Mouse (Mus musculus) neural tube, embryonic 11.5 days (tissue): ENCODE results near the gene Clock. TPM values are rescaled to one million over a fixed set of nuclear protein-coding genes. Genes with fewer than 3 reads are reported as not detected.

ENCODE experiments used
- ATAC-seq: fragments of 200-750 bp; cut with Nextera tagmentation; 2 replicates; pipeline ENCODE4 v1.8.0; 2017; ENCODE audit warnings: moderate number of reproducible peaks, mild to moderate bottlenecking, moderate TSS enrichment, moderate library complexity; ENCODE audit not compliant: insufficient read depth, low FRiP score, low TSS enrichment
- DNase-seq: peaks from one replicate; pipeline ENCODE4 v3.0.0-alpha.2; 2015; ENCODE audit warnings: low spot score
- H3K27ac ChIP-seq: fragments of 300-500 bp; sonication (generic); 2 replicates; pipeline ENCODE4 v1.5.1; 2014; ENCODE audit warnings: low read depth, mild to moderate bottlenecking, low read length
- H3K27me3 ChIP-seq: fragments of 300-500 bp; sonication (generic); 2 replicates; pipeline ENCODE4 v1.6.1; 2014; ENCODE audit warnings: mild to moderate bottlenecking, low read length, mixed read lengths; ENCODE audit not compliant: control insufficient read depth, insufficient read depth
- H3K36me3 ChIP-seq: fragments of 300-500 bp; sonication (generic); 2 replicates; pipeline ENCODE4 v1.6.1; 2014; ENCODE audit warnings: mild to moderate bottlenecking, low read length, moderate library complexity, mixed read lengths; ENCODE audit not compliant: control insufficient read depth, insufficient read depth
- H3K4me1 ChIP-seq: fragments of 300-500 bp; sonication (generic); 2 replicates; pipeline ENCODE4 v1.6.1; 2014; ENCODE audit warnings: low read length, mixed read lengths; ENCODE audit not compliant: control insufficient read depth, insufficient read depth
- H3K4me2 ChIP-seq: fragments of 300-500 bp; sonication (generic); 2 replicates; pipeline ENCODE4 v1.6.1; 2014; ENCODE audit warnings: low read depth, mild to moderate bottlenecking, moderate library complexity
- H3K4me3 ChIP-seq: fragments of 300-500 bp; sonication (generic); 2 replicates; pipeline ENCODE4 v1.5.1; 2014; ENCODE audit warnings: low read depth, low read length
- H3K9ac ChIP-seq: fragments of 300-500 bp; sonication (generic); 2 replicates; pipeline ENCODE4 v1.6.1; 2014; ENCODE audit warnings: mild to moderate bottlenecking, low read length
- H3K9me3 ChIP-seq: fragments of 300-500 bp; sonication (generic); 2 replicates; pipeline ENCODE4 v1.6.1; 2016; ENCODE audit warnings: low read length; ENCODE audit not compliant: control insufficient read depth
- WGBS: fragments of 180-500 bp; shearing (Covaris S2); extraction: QIAGEN DNeasy Blood & Tissue Kit; methylation state at CpG from one replicate; pipeline ENCODE4 v1.1.7; 2014; 5-methylcytosine and 5-hydroxymethylcytosine counted together
- polyA plus RNA-seq: library from polyadenylated mRNA; unstranded; fragments of >200 nt; fragmentation: Nextera tagmentation; extraction: Ambion mirVana; gene quantifications from 2 replicates; pipeline ENCODE4 v1.2.1, GENCODE M21; 2014

Clock gene
- polyA plus RNA-seq, 1 experiment from 2014 or later = 12.7 TPM

DNA sequence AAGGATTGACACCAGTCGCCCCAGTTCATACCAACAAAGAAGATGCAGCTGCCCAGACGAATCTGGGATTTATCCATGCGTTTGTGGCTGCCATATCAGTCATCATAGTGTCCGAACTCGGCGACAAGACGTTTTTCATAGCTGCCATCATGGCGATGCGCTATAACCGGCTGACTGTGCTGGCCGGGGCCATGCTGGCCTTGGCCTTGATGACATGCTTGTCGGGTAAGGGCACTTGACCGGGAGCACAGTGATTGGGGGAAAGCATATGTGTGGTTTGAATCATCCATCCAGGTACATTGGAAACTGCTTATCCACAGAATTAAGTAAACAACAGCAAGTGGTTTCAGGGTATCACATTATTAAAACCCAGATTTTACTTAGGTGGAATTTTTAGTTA is 105.2 kb downstream of the Clock start:
- WGBS = 94% methylated on average over 13 of the region's 13 CpGs
- no peaks in the 10 kb centered on the region for H3K27me3 ChIP-seq
- no peak overlapping the region for H3K4me3 ChIP-seq
- H3K9ac ChIP-seq = no peak overlapping the region
- peaks cover 6% of the 10 kb centered on the region for H3K36me3 ChIP-seq
- DNase-seq = no peak
- H3K4me1 ChIP-seq = no peaks in the 10 kb centered on the region
- no peak overlapping the region for H3K27ac ChIP-seq
- no peaks in the 10 kb centered on the region for H3K9me3 ChIP-seq
- H3K4me2 ChIP-seq = no peak overlapping the region
- no peak for ATAC-seq

DNA sequence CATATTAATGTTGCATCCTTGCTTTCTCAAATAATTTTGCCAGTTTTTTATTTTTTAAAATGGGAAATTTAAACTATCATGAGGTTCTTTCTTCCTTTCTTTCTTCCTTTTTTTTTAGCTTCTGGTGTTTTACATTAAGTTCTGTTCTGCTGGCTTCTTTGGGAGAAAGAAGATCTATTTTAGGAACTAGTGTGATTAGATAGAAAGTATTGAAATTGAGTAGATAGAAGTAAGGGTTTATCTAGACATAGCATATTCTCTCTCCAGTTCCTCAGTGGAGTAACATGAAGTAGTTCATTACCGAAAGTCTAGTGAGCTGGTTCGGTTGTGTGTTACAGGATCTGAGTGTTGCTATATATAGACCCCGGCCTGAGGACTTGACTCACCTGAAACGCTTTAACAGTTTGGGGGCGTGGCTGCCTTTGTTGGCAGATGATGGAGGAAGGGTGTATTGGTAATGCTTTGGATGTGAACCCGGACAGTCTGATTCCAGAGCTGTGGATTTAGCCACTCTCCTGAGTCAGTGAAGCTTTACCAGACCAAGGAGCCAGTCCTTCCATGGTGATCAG is 110.1 kb downstream of the Clock start:
- Histone ChIP-seq H3K4me1 (no peaks in the 10 kb centered on the region), H3K4me3 (no peak overlapping the region), H3K4me2 (no peak overlapping the region), H3K9ac (no peak overlapping the region), H3K9me3 (no peaks in the 10 kb centered on the region), H3K36me3 (peaks cover 4% of the 10 kb centered on the region), H3K27me3 (no peaks in the 10 kb centered on the region), H3K27ac (no peak overlapping the region)
- DNase-seq (no peak), ATAC-seq (no peak)
- 92% methylated on average over 6 of the region's 6 CpGs for WGBS

DNA sequence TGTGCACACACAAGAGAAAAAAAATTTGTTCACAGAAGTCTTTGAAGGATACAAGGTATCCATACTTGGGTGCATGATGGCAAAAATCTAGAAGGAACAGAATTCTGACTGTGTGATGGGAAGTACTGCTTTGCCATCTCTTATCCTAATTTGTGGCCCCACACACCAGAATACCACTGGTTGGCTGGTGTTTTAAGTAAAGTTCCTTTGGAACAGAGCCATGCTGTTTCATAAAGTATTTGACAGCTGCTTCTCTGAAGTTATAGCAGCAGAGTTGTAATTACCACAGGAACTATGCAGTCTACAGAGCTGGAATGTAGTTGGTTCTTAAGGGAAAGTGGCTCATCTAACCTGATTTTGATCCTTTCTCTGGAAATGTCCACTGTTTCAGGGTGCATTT is 111.5 kb downstream of the Clock start:
- no peaks in the 10 kb centered on the region for H3K9me3 ChIP-seq
- H3K36me3 ChIP-seq = peaks cover 2% of the 10 kb centered on the region
- ATAC-seq (no peak), DNase-seq (no peak)
- no peak overlapping the region for H3K27ac ChIP-seq
- H3K4me1 ChIP-seq = no peaks in the 10 kb centered on the region
- no peak overlapping the region for H3K9ac ChIP-seq
- no peaks in the 10 kb centered on the region for H3K27me3 ChIP-seq
- no peak overlapping the region for H3K4me2 ChIP-seq
- H3K4me3 ChIP-seq = no peak overlapping the region

DNA sequence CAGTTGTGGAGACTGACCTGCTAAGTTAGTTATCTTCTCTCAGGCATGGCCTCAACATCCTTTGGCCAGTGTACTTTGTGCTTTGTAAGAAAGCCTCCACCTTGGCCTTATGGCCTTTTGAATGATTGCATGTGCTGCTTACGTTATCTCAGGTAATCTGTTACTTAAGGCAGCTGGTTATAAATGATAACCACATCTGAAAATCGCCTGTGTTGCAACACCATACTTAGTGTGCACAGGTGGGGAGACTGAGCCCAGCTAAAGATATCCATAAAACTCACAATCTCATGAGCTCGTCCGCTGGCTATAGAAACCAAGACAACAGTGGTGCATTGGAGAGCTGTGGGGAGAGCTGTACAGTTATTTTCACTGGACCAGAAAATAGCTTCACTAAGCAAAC is 114.0 kb downstream of the Clock start:
- H3K9ac ChIP-seq = no peak overlapping the region
- H3K4me2 ChIP-seq = no peak overlapping the region
- H3K4me3 ChIP-seq = no peak overlapping the region
- H3K36me3 ChIP-seq = peaks cover 2% of the 10 kb centered on the region
- no peaks in the 10 kb centered on the region for H3K9me3 ChIP-seq
- peaks cover 4% of the 10 kb centered on the region for H3K4me1 ChIP-seq
- 93% methylated on average over 4 of the region's 4 CpGs for WGBS
- DNase-seq (no peak), ATAC-seq (no peak)
- H3K27me3 ChIP-seq = no peaks in the 10 kb centered on the region
- H3K27ac ChIP-seq = no peak overlapping the region

DNA sequence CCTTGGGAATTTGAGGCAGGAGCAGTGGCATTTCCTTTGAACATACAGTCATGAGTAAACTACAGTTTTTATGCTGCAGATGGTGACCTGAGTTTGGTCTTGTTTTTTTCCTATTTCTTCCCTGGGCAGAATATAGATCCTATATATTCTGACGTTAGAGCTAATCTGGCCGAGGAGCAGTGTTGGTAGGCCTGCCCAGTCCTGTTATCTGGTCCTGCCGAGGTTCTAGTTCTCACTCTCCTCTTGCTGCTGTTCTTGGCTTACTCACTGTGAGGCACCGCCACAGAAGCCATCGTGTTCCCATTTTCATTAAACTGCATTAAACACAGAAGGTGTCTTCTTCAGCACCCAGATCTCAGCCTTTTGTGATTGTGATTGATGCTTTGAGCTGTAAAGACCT is 116.7 kb downstream of the Clock start:
- Histone ChIP-seq H3K36me3 (0 out of 2 replicates have a peak, but pooled peaks cover 2% of the 10 kb centered on the region), H3K9ac (no peak overlapping the region), H3K4me3 (no peak overlapping the region), H3K27me3 (no peaks in the 10 kb centered on the region), H3K4me2 (no peak overlapping the region), H3K9me3 (no peaks in the 10 kb centered on the region), H3K4me1 (peaks cover 14% of the 10 kb centered on the region), H3K27ac (no peak overlapping the region)
- WGBS = 92% methylated on average over 5 of the region's 5 CpGs
- ATAC-seq = no peak
- no peak for DNase-seq

DNA sequence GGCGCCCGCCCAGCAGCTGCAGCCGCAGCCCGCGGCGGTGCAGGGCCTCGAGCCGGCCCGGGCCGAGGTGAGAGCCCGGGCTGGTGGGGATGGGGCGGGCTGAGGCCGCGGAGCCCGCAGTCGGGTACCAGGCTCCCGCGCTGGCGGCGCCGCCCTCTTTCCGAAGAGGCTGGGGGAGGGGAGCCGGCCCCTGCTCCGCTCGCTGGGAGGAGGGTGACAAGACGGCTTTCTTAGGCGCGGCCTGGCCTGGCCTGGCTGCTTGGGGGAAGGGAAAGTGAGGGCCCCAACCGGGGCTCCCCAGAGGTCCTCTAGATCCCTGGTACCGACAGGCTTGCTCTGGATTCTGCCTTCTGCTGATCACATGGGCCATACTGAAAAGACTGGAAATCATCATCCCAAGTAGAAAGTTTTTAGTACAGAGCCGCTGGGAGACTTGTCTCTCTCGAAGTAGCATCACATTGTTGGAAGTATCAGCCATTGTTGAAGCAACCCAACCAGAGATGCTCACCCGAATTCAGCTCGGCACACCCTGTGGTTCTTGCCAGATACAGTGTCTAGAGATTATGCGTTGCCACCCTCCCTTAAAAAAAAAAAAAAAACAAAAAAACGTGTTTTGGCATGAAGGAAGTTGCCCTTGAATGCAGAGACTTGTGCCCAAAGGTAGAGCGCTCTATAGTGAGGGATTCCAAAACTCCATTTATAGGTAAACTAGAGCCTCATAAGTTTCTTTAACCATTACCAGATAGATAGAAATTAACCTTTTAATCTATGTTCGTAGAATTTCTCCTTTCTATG is 120.1 kb downstream of the Clock start:
- ATAC-seq (peak; percentile 92), DNase-seq (peak; percentile 88)
- Histone ChIP-seq H3K4me1 (peaks cover 14% of the 10 kb centered on the region), H3K4me3 (peak overlapping the region; percentile 93), H3K36me3 (no peaks in the 10 kb centered on the region), H3K9me3 (no peaks in the 10 kb centered on the region), H3K27me3 (no peaks in the 10 kb centered on the region), H3K9ac (peak overlapping the region; percentile 96), H3K27ac (peak overlapping the region; percentile 96), H3K4me2 (peak overlapping the region; percentile 67)
- 4% methylated on average over 30 of the region's 38 CpGs for WGBS

DNA sequence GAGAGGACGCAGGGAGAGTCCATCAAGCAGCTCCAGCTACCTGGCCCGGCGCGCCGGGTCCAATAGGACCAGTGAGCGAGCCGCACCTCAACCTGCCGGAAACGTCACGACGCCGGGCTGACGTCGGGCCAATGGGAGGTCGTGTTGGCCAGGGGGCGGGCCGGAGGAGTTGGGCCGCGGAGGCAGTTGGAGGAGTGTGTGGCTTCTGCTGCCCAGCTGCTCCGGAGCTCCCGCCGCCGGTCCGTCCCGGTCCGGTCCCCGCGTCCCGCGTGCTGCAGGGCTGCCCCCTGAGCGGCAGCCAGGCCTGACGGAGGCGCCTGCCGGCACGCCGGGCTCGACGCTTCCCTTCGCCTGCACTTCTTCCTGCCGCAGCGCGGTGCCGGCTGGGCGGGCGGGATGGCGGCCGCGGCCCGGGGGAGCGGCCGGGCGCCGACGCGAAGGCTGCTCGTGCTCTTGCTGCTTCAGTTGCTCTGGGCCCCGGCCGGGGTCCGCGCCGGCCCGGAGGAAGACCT is 120.8 kb downstream of the Clock start, which contains the start of gene Tmem165:
Gene Tmem165, plus strand, starts transcription at position 131 of the 512 bp plus-strand sequence.
- DNase-seq = peak; percentile 94
- Histone ChIP-seq H3K27ac (peak within 1 kb of the TSS; percentile 96), H3K36me3 (no peaks in the 10 kb centered on the region), H3K9me3 (no peaks in the 10 kb centered on the region), H3K27me3 (no peaks in the 10 kb centered on the region), H3K4me2 (peak within 1 kb of the TSS; percentile 67), H3K4me3 (peak within 1 kb of the TSS; percentile 93), H3K4me1 (peaks cover 14% of the 10 kb centered on the region), H3K9ac (peak within 1 kb of the TSS; percentile 96)
- ATAC-seq = peak; percentile 97
- under 1% methylated on average over 48 of the region's 62 CpGs for WGBS

DNA sequence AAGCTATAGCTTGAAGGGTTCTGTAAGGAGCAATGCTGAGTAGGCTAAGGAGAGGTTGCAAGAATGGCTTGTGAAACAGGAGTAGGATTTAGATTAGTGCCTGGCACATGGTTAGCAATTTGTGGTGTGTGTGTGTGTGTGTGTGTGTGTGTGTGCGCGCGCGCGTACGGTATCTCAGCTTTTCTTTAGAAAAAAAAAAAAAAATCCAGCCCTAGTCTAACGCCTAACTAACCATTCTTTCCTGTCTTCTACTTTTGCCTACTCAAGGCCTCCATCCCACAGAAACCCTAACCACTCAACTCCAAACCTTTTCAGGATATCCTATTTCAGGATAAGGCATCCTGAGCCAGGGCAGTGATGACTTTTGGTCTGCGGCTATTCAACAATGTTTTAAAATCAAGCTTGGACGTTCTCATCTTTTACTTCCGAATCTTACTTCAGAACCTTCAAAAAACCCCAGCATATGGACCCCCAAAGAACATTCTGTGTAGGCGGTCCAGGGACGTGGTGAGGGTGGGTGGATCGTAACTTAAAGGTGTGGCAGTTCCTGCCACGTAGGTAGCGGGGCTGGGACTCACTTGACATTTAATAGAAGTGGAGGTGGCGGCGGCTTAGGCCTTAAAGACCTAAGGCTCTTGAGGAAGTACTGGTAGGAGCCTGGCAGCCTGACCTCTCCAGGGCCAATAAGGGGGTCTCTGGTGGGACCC is 121.4 kb downstream of the Clock start:
- Histone ChIP-seq H3K9me3 (no peaks in the 10 kb centered on the region), H3K27me3 (no peaks in the 10 kb centered on the region), H3K4me1 (peaks cover 14% of the 10 kb centered on the region), H3K9ac (peak overlapping the region; percentile 96), H3K4me3 (peak overlapping the region; percentile 93), H3K4me2 (peak overlapping the region; percentile 67), H3K36me3 (no peaks in the 10 kb centered on the region), H3K27ac (no peak overlapping the region)
- WGBS = 42% methylated on average over 17 of the region's 17 CpGs
- ATAC-seq (no peak), DNase-seq (no peak)
